Mouse (Mus musculus): ENCODE results near the gene Rsph1.
A peak's percentile ranks its signal among the peaks of the same experiment; 100 is the strongest.

Rsph1 gene

DNA sequence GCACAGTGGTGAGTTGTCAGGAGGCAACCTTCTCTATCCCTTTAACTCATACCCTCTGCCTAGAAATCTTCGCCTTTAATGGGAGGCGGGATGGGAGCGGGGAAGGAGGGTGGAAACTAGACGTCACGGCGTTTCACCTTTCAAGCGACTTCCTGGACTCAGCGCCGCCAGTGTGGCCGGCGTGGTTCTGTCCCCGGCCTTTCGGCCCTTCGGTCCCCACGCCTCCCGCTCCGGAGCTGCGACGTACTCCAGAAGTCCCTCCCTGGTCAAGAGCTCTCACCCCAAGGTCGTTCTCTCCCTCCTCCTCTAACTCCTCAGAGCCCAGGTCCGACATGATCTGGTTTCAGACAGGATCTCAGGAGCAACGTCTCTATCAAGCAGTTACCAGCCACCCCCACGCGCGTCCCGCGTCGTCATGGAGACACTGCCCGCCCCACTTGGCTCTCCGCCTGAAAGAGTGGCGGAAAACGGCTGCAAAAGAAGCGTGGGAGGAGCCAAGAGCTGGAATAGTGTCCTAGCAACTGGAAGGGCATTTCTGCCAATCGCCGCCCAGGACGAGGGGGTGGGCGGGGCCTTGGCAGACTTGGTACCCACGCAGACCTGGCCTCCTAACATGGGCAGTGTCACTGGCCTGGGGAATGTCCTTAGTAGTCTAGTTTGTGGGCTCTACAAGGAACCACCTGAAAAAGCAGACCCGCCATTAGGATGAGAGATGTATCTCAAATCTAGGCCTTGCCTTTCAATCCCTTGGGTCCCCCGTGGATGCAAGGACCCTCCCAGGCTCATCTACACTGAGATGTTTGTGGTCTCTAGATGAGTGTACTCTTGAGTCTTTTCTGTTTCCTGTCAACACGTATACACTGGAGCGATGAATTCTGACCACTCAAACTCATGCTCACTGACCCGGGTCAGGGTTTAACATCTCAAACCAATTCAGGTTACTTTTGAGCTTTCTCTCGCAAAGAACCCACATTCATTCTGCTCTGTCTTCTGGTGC, at the start of gene Rsph1:
Gene Rsph1, minus strand, starts transcription at position 462 of the 997 bp plus-strand sequence.
- peak; percentile 99 to 100 for DNase-seq

DNA sequence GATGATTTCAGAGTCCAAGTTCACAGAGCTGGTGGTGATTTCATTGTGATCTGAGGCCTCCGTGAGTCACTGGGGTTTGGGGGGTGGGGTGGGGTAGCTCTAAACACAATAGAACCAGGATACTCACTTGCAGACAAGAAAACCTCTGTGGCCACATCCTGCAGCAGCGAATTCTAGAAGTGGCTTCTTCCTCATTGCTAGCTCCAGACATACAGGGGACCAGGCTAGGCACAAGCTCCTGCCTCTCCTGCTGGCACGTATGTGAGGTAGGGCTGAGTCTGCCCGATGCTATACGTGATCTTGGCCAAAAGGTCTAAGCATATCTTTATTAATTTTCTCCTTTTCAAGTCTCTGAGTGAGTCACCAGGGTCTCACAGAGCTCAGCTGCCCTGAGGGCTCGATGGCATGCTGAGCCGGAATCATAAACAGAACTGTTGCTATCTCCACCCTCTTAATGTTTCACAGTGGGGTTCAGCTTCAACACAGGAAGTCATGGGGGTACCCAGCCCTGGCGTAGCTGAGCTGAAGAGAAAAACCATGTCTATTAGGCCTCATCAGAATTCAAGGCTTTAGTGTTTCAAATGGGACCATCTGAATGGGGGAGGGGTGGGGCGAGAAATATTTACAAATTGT, 49.2 kb upstream of the Rsph1 start:
- DNase-seq: no peak

DNA sequence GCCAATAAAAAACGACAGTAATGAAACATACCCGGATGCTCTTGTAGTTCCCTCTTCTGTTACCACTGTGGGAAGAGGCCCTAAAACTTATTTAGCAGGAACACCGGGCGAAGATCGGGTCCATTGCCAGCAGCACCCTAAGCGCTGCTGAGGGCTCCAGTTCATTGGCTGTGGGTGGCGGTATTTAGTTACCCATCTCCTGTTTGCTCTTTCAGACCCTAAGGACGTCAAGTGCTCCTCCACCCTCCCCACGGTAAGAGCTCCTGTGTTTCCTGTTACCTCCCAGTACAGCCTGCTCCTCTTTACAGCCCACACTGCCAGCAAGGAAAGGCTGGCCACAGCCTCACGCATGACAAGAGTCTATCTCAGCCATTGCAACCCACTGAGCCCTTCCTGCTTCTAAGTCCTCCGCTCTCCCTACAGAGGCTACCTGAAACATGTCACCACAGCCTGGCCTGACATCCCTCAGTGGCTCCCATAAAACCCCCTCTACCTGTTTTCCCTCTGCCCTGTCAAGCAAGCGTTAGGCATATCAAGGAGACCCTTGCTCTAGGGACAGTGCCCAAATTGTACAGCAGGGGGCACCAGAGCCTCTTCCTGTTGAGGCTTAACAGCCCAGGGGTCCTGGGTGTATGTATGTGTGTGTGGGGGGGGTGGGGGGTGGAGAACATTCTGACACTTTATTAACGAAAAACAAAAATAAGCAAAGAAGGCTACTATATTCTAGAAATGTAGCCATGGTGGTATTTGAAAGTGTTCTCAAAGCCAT, 48.5 kb upstream of the Rsph1 start:
- DNase-seq: peak; percentile 74 to 78

DNA sequence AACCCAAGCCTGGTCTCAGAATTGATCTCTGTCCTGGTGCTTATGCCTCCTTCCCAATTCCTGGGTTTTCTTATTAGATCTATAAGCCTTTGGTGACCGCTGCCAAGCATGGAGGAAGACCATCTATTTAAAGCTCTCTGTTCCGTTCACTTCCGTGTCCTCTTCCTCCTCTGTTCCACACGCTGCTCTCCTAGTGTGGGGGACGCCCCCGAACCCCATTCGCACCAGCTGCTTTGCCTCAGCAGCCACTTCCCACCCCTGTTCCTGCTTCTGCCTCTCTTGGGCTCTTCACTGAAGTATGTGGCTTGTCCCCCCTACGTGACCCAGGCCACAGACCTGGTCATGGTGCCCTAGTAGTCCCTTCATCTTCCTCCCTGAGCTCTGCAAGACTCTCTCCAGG, 47.0 kb upstream of the Rsph1 start:
- DNase-seq: no peak

DNA sequence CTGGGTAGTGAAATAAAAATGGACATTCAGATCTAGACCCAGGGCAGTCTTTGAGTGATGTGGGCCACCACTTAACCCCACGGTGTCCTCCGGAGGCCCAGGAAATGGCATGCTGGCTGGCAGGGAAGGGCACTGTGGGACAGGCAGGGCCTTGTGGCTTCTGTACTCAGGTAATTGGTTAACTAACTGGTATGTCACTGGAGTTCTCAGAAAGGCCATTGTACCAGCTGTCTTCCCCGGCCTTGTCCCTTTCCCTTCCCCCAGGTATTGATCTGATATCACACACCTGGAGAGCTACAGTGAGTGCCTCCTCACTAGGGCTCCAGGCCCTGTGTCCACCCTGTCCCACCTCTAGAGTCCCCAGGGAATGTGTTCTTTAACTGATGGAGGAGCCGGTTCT, 46.2 kb upstream of the Rsph1 start:
- no peak for DNase-seq

DNA sequence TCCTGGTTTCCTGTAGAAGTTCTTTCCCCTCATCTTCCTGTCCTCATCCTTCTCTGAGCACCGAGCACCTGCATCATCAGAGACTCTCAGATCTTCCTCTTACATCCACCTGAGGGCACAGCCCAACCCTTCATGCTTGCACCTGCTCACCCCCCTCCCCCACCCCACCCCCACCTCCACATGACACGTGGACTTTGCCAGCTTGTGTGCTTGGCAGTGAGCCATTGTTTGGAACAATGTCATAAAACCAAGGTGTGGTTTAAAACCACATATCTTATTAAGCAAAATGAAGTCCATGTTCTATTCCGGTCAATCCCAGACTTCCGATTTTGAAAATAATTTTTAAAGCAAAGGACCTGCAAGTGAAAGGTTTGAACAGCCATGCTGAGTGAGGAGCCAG, 45.3 kb upstream of the Rsph1 start:
- DNase-seq: no peak

DNA sequence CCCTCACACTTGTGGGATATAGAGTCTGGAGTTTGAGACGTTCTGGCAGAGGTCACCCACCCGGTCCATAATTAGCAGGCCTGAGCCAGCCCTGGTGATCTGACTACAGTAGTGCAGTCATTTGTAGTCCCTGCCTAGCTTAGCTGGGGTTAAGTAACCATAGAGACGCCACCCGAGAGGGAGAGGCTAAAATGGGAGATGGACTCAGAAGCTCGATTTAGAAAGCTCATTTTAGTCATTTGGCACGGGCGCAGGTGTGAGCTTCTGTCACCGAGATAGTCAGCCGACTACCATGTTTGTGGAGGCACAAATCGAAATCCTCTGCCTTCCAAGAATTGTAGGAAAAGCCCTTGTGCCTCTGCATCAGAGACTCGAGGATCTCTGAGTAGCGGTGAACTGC, 44.2 kb upstream of the Rsph1 start:
- no peak for DNase-seq

DNA sequence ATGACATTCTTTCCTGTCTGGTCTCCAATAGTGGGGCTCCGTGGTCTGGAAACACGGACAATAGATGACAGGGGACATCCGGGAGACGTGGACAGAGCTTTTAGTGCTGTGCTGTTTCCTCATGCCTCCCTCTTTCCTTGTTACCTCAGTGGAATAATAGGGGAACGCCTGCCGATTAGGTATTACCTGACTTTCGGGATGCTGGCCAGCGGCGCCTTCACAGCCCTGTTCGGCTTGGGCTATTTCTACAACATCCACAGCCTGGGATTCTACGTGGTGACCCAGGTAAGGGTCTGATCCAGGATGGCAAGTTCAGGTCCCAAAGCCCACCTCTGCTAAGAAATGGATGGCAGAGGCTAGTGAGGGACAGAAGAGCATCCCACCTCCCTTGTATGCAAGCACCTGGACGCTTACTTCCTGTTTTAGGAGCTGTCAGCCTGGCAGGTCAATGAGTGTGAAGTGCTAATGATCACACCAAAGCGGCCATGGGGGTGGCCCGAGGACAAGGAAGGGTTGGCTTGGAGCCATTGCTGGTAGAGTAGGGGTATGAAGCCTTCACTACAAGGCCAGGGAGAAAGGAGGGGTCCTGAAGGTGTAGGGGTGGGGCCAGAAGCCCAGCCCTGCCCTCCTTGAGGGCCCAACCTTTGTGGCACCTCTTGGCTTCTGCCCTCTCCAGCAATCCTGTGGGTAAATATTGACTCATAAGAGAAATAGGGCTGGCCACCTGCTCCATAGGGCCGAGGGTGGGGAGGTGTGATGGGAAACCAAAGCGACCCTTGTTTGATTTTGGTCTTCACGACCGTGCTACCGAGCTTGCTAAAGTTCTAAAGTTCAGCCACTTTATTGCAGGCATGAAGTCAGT, 42.0 kb upstream of the Rsph1 start:
- no peak for DNase-seq

DNA sequence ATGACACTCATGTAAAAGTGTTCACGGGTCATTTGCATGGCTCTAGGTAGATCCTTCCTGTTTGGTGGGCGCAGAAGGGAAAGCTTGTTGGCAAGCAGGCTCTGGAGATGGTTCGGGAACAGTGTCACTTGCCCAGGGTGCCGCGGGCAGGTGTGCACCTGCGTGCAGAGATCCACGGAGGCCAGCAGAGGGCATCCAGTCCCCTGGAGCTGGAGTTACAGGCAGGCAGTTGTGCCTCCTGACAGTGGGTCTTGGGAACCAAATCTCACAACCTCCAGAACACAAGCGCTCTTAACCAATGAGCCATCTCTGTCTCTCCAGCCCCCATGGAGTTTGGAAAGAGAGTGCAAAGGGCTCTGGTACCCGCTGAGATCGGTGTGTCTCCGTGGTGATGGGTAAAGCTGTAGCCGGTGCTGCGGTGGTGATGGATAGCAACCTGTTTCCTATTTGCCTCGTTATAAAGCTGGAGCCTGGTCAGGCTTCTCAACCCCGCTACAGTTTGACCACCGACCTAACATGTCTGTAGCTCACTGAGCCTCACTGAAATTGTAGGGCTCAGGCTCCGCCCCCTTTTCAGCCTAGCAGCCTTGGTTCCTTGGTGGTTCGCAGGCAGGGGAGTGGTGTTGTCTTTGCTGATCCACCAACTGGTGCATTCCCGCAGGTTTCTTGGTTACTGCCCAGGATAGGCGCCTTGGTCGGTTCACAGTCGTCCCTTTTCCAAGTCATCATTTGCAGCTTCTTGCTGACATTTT, 40.5 kb upstream of the Rsph1 start:
- DNase-seq: no peak

DNA sequence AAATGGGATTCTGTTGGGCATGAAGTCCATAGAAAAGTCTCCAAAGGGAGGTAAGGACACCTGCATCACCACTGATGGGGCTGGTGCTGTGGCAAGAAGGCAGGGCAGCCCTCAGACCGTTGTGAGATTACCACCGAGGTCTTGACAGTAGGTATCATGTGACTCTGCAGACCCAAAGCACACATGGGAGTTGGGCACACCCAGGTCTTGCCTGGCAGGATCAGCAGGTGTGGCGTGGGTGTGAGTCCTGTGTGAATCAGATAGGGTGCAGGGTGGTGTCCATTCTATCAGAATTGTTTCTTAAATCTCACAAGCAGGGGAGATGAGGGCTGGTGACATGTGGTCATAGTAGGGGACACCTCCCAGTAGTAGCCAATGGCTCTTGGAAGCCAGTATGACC, 39.8 kb upstream of the Rsph1 start:
- no peak for DNase-seq

DNA sequence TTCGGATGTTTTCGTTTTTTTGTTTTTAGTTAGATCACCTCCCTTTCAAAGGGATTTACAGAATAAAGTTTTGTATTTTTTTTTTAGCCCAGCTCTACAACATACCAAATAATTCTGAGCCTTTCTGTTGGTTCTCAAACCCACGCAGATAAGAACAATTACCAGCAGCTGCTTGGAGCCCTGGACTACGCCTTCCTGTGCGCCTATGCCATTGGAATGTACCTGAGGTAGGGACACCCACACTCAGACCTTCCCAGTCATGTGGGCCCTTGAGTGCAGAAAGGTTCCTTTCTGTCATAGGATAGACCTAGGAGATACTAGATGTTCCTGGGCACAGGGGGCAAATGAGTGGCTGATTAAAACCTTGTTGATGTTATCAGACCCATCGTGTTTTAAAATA, 38.8 kb upstream of the Rsph1 start:
- DNase-seq: no peak

DNA sequence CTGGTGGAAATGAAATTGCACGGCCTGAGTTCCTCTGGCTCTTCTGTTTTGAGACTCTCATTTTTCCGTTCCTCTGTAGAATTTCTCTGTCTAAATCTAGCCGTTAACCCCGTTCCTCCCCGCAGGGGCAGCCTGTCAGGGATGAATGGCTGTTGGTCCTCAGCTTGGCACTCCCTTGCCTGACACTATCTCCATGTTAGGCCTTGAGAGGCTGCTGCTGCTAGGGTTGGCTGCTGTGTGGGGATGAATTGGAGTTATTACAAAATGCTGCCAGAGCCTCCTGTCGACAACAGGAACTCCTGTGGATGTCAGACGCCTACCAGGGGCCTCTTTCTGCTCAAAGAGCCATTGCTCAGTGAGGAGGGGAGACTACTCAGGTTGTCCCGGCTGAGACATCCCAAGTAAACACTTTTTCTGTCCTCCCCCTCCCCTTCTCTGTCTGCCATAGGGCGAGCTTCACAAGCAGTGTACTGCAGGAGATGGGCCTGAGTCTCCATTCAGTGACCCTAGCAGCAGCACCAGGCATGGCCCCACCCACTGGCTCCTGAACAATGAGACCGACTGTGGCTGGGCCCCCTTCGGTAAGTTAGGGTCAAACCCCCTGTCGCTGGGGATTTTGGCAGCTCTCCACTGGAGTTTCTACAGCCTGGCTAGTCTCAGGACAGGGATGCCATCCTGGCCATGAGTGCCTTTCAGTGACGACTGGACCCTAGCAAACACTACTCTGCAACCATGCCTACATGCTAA, 38.0 kb upstream of the Rsph1 start:
- DNase-seq: no peak

DNA sequence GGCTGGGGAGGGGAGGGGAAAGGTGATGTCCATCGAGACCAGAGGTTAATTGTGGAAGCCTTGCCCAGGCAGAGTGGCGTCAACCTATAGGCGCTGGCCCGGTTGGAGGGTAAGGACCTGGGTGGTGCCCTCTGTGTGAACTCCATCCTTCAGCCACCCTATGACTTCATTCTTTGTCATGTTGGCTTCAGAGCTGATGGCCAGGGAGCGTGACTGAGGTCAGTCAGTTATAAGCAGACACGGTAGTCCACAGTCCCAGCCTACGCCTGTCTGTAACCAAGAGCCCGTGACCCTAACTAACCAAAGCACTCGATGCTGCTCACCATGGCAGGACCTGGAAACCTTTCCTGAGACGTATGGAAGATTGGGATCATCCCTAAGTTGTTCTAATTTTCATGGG, 35.5 kb upstream of the Rsph1 start:
- no peak for DNase-seq

DNA sequence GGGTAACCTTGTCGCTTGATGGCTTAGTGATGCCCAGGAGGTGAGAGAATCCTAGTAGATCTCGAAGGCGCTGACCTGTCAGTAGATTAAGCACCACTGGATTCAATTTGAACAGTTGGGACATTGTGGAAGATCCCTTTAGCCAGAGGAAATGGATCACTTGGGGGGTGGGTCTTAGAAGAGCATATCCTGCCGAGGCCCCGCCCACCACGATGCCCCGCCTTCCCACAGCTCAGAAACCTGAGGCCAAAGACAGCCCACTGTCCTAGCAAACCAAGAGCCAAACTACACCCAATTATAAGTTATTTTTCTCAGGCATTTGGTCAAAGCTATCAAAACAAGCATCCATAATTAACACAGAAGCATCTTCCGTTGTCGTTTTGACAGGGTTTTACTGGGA, 33.9 kb upstream of the Rsph1 start:
- DNase-seq: no peak

DNA sequence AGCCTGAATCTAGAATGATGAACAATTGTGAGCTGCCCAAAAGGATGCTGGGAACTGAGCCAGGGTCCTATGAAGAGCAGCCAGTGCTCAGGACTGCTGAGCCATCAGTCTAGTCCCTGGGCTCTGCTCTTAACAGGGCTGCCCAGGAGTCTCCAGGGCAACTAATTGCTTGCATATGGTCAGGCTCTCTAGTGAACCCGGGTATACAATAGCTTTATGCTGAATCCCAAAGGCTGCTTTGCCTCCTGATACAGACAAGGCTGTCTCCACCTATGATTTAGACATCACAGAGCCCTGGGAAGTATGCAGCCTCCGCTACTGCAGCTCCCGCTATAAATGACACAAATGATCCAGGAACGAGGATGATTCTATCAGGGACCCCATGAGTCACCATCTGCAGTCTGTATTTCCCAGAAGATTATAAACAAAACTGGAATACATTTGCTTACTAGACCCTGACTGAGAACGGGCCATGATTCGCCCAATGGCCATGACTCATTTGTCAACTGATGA, 32.2 kb upstream of the Rsph1 start:
- no peak for DNase-seq

DNA sequence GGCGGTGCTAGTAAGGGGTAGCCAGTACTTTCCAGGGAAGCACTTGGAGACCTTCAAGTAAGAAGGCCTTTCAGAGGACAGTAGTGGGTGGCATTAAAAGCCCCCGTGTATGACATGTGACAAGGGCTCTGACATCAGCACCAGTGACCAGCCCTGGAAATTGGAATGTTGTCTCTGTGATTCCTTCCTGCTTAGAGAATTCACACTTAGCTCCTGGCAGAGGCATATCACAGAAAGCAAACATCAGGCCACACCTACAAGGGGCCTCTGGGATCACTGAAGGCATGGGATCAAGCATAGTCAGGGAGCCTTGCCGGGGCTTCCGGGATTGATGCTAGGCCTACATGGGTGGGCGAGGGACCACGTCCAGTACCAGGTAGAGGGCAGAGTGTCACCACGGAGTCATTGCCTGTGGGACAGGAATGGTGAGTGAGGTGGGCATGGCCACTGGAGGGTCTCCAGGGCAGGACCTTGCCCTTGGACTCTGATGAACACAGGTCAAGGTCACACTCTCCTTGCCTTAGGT, 31.2 kb upstream of the Rsph1 start:
- DNase-seq: no peak

DNA sequence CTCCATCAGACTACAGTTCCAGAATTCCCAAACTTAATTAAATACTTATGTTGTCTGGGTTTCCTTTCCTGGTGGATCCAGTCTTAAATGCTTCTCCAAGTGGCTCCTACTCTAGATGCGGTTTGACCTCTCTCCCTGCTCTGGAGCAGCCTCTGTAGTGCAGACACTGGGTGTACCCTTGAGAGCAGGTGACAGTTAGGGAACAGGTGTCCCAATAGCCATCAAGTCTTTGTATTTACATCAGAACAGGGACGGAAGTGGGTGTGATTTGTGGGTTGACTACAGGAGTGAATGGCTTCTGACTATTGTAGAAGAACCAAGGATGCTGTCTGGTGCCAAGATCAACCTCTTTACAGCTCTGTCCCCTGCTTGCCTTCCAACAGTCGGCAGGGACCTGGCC, 30.6 kb upstream of the Rsph1 start:
- DNase-seq: no peak

DNA sequence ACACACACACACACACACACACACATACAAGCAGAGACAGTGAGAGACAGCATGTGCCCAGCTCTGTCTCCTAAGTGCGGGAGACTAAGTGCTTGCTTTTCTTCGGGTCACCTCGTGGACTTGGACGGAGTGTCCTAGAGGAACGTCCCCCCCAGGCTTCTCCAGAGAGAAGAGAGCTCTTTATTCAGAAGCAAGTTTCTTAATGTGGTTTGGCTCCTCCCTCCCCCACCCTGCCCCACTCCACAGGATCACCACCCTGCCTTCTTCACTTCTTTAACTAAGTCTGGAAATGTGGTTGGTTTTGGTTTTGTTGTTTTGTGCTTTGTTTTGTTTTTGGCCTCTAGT, 28.6 kb upstream of the Rsph1 start:
- DNase-seq: no peak

DNA sequence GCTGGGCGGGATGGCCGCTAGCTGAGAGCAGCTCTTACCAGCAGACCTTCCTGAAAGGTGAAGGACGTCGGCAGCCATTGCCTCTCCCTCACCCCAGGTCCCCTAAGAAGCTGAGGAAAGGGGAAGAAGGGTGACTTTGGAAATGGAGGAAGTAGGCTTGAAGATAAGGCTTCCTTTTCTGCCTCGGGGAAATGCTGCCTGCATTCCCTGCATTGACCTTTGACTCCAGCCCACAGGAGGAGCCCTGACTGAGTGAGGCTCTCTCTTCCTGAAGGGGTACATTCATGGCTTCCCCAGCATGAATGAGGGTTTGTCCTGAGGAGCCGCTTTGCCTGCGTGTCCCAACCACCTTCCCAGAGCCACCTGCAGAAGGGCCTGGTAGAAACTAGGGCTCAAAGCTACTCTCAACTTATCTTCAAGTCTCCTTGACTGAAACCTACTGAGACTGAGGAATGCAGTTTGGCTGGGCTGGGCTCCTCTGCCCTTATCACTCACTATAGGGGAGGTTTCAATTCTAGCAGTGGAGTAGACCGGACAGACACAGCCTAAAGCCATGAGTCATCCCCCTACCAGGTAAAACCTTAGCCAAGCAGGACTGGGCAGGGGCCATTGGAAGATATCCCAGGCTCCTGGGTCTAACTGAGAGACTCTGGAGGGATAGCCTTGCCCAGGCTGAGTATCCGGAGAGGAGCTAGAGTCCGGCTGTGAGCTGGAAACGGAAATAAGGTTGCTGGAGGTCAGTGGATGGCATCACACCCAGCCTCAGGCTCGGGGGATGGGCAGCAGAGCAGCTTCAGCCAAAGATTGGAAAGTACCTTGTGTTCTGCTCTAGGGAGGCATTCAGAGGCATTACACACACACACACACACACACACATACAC, 28.0 kb upstream of the Rsph1 start:
- peak; percentile 62 to 73 for DNase-seq

DNA sequence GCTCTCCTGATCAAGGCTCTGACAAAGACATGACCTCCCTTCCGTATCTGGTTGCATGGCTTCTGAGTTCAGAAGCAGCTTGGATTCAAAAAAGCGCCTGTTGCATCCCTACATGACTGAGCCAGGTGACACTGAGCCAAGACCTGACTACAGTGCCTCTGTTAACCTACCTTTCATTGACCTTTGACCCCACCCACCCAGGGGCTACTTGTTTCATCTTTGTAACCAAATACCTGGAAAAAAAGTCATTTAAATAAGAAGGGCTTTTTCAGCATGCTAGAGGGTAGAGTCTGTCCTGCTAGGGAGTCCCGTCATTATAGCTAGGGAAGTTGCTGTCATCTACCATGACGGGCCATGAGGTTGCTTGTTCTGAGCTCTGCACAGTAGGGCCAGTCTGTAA, 26.2 kb upstream of the Rsph1 start:
- no peak for DNase-seq

Measured in kidney, postnatal 4 days (tissue).